Mouse (Mus musculus): ENCODE measurements around the gene Specc1l.

Gene Specc1l

GRCm38 (mm10) chr10:75224154-75224553 is 12.3 kb downstream of the Specc1l start:
- no peak for DNase-seq (ENCODE audit: low spot score in 2 of 2)

GRCm38 (mm10) chr10:75224630-75225029 is 12.8 kb downstream of the Specc1l start:
- no peak for DNase-seq (ENCODE audit: low spot score in 2 of 2)

GRCm38 (mm10) chr10:75227381-75227780 is 15.5 kb downstream of the Specc1l start:
- no peak for DNase-seq (ENCODE audit: low spot score in 2 of 2)

- DNase-seq (ENCODE audit: low spot score in 2 of 2): no peak
These were observed 18.7 kb downstream of the Specc1l start for GRCm38 (mm10) chr10:75230572-75230971.

- no peak for DNase-seq (ENCODE audit: low spot score in 2 of 2)
These were observed 20.0 kb downstream of the Specc1l start for GRCm38 (mm10) chr10:75231876-75232275.

- no peak for DNase-seq (ENCODE audit: low spot score in 2 of 2)
These were observed 20.8 kb downstream of the Specc1l start for GRCm38 (mm10) chr10:75232612-75233155.

- no peak for DNase-seq (ENCODE audit: low spot score in 2 of 2)
These were observed 21.6 kb downstream of the Specc1l start for GRCm38 (mm10) chr10:75233489-75233888.

- DNase-seq (ENCODE audit: low spot score in 2 of 2): no peak
These were observed 23.9 kb downstream of the Specc1l start for GRCm38 (mm10) chr10:75235726-75236125.

GRCm38 (mm10) chr10:75236156-75236555 is 24.3 kb downstream of the Specc1l start:
- no peak for DNase-seq (ENCODE audit: low spot score in 2 of 2)

- no peak for DNase-seq (ENCODE audit: low spot score in 2 of 2)
These were observed 25.3 kb downstream of the Specc1l start for GRCm38 (mm10) chr10:75237166-75237565.

- no peak for DNase-seq (ENCODE audit: low spot score in 2 of 2)
These were observed 28.8 kb downstream of the Specc1l start for GRCm38 (mm10) chr10:75240583-75241250.

GRCm38 (mm10) chr10:75245806-75246205 is 33.9 kb downstream of the Specc1l start:
- no peak for DNase-seq (ENCODE audit: low spot score in 2 of 2)

- no peak for DNase-seq (ENCODE audit: low spot score in 2 of 2)
These were observed 34.5 kb downstream of the Specc1l start for GRCm38 (mm10) chr10:75246331-75246730.

- DNase-seq (ENCODE audit: low spot score in 2 of 2): no peak
These were observed 39.1 kb downstream of the Specc1l start for GRCm38 (mm10) chr10:75251011-75251410.

GRCm38 (mm10) chr10:75252301-75253022 is 40.6 kb downstream of the Specc1l start:
- DNase-seq (ENCODE audit: low spot score in 2 of 2): no peak

GRCm38 (mm10) chr10:75255091-75255490 is 43.2 kb downstream of the Specc1l start:
- no peak for DNase-seq (ENCODE audit: low spot score in 2 of 2)

GRCm38 (mm10) chr10:75257401-75257800 is 45.5 kb downstream of the Specc1l start:
- DNase-seq (ENCODE audit: low spot score in 2 of 2): no peak

GRCm38 (mm10) chr10:75258241-75258640 is 46.4 kb downstream of the Specc1l start:
- no peak for DNase-seq (ENCODE audit: low spot score in 2 of 2)

- no peak for DNase-seq (ENCODE audit: low spot score in 2 of 2)
These were observed 49.4 kb downstream of the Specc1l start for GRCm38 (mm10) chr10:75261268-75261667.

GRCm38 (mm10) chr10:75264993-75265555 is 53.2 kb downstream of the Specc1l start:
- DNase-seq (ENCODE audit: low spot score in 2 of 2): no peak

- DNase-seq (ENCODE audit: low spot score in 2 of 2): no peak
These were observed 61.1 kb downstream of the Specc1l start for GRCm38 (mm10) chr10:75273020-75273419.

GRCm38 (mm10) chr10:75276427-75277013 is 64.6 kb downstream of the Specc1l start:
- no peak for DNase-seq (ENCODE audit: low spot score in 2 of 2)

Data from frontal cortex, postnatal 10 days (tissue).